Mouse (Mus musculus) spleen, adult 2 months (tissue): ENCODE results near the gene Dedd2.

Source experiments
- CTCF ChIP-seq: fragments of 200-500 bp; IDR thresholded peaks from 2 replicates; pipeline ENCODE4 v1.5.1; 2011; ENCODE audit warnings: mild to moderate bottlenecking, inconsistent platforms; ENCODE audit not compliant: insufficient read depth, insufficient read length, insufficient replicate concordance; ENCODE audit errors: extremely low read depth
- POLR2A ChIP-seq: fragments of 200-500 bp; IDR thresholded peaks from 2 replicates; pipeline ENCODE4 v1.6.1; 2011; ENCODE audit warnings: low read depth, low read length, inconsistent platforms

- TF ChIP-seq POLR2A (no peak), CTCF (no peak)
Measured at GRCm38 (mm10) chr7:25197384-25198018, 22.9 kb downstream of the Dedd2 start.
